Mouse (Mus musculus) lung, embryonic 14.5 days (tissue): ENCODE measurements at regions not wholly inside any gene's neighbourhood (a gene's known extent, or its start where the extent isn't known, plus 50 kb on each side); places are given as distances from the start of the nearest gene placed in this dataset.

Experiments used
- ATAC-seq: fragments of 200-750 bp; cut with Nextera tagmentation; 2 replicates; pipeline ENCODE4 v1.8.0; 2017; ENCODE audit warnings: mild to moderate bottlenecking, moderate TSS enrichment, moderate library complexity; ENCODE audit not compliant: insufficient read depth
- DNase-seq: peaks from one replicate; pipeline ENCODE4 v3.0.0-alpha.2; 2015
- H3K27ac ChIP-seq: fragments of 300-500 bp; sonication (generic); 2 replicates; pipeline ENCODE4 v1.5.1; 2014; ENCODE audit warnings: low read depth, mild to moderate bottlenecking, moderate library complexity
- H3K27me3 ChIP-seq: fragments of 300-500 bp; sonication (generic); 2 replicates; pipeline ENCODE4 v1.6.1; 2014; ENCODE audit warnings: low read length, control low read depth; ENCODE audit not compliant: insufficient read depth
- H3K36me3 ChIP-seq: fragments of 300-500 bp; sonication (generic); 2 replicates; pipeline ENCODE4 v1.6.1; 2014; ENCODE audit warnings: control low read depth; ENCODE audit not compliant: insufficient read depth
- H3K4me1 ChIP-seq: fragments of 300-500 bp; sonication (generic); 2 replicates; pipeline ENCODE4 v1.6.1; 2014; ENCODE audit warnings: antibody characterized with exemption, control low read depth; ENCODE audit not compliant: insufficient read depth
- H3K4me2 ChIP-seq: fragments of 300-500 bp; sonication (generic); 2 replicates; pipeline ENCODE4 v1.6.1; 2014; ENCODE audit warnings: mild to moderate bottlenecking
- H3K4me3 ChIP-seq: fragments of 300-500 bp; sonication (generic); 2 replicates; pipeline ENCODE4 v1.5.1; 2014; ENCODE audit warnings: low read depth, low read length
- H3K9ac ChIP-seq: fragments of 300-500 bp; sonication (generic); 2 replicates; pipeline ENCODE4 v1.6.1; 2014
- H3K9me3 ChIP-seq: fragments of 300-500 bp; sonication (generic); 2 replicates; pipeline ENCODE4 v1.6.1; 2016; ENCODE audit warnings: low read depth, low read length, control low read depth
- CTCF ChIP-seq: IDR thresholded peaks from 2 replicates; pipeline ENCODE4 v1.5.1; 2016; ENCODE audit warnings: antibody characterized with exemption, low read depth
- WGBS: fragments of 180-500 bp; shearing (Covaris S2); extraction: QIAGEN DNeasy Blood & Tissue Kit; methylation state at CpG from one replicate; pipeline ENCODE4 v1.1.7; 2014; 5-methylcytosine and 5-hydroxymethylcytosine counted together

GRCm38 (mm10) chr4:32148597-32148996 lies 90.0 kb upstream of the Bach2 start:
- 86% methylated on average over 2 of the region's 2 CpGs for WGBS
- Histone ChIP-seq H3K27me3 (no peaks in the 10 kb centered on the region), H3K9ac (no peak overlapping the region), H3K4me1 (no peaks in the 10 kb centered on the region), H3K4me3 (no peak overlapping the region), H3K36me3 (no peaks in the 10 kb centered on the region), H3K4me2 (no peak overlapping the region), H3K9me3 (no peaks in the 10 kb centered on the region), H3K27ac (no peak overlapping the region)
- ATAC-seq (no peak), DNase-seq (no peak)
- TF ChIP-seq CTCF = no peak

- Histone ChIP-seq H3K4me2 (no peak overlapping the region), H3K27me3 (no peaks in the 10 kb centered on the region), H3K4me3 (no peak overlapping the region), H3K4me1 (no peaks in the 10 kb centered on the region), H3K9ac (no peak overlapping the region), H3K27ac (no peak overlapping the region), H3K9me3 (no peaks in the 10 kb centered on the region), H3K36me3 (no peaks in the 10 kb centered on the region)
- TF ChIP-seq CTCF = no peak
- DNase-seq = no peak
- WGBS = 67% methylated on average over 7 of the region's 7 CpGs
- ATAC-seq = no peak
Observed at GRCm38 (mm10) chr4:32149171-32149570, 89.4 kb upstream of the Bach2 start.

- Histone ChIP-seq H3K27me3 (no peaks in the 10 kb centered on the region), H3K4me3 (no peak overlapping the region), H3K4me1 (0 out of 2 replicates have a peak, but pooled peaks cover 7% of the 10 kb centered on the region), H3K36me3 (no peaks in the 10 kb centered on the region), H3K9ac (no peak overlapping the region), H3K4me2 (no peak overlapping the region), H3K27ac (no peak overlapping the region), H3K9me3 (no peaks in the 10 kb centered on the region)
- 75% methylated on average over 4 of the region's 4 CpGs for WGBS
- ATAC-seq (peak; percentile 45; the same call in 1 of the 2 replicates), DNase-seq (peak; percentile 71)
- peak; percentile 81 for TF ChIP-seq CTCF
Observed at GRCm38 (mm10) chr4:32153356-32153755, 85.2 kb upstream of the Bach2 start.

GRCm38 (mm10) chr4:32156965-32157364 lies 81.6 kb upstream of the Bach2 start:
- ATAC-seq (no peak), DNase-seq (peak; percentile 34)

GRCm38 (mm10) chr4:32158451-32158850 lies 80.2 kb upstream of the Bach2 start:
- Histone ChIP-seq H3K27me3 (no peaks in the 10 kb centered on the region), H3K4me2 (no peak overlapping the region), H3K9me3 (no peaks in the 10 kb centered on the region), H3K36me3 (no peaks in the 10 kb centered on the region), H3K9ac (no peak overlapping the region), H3K4me3 (no peak overlapping the region), H3K4me1 (peaks cover 7% of the 10 kb centered on the region; the same call in 1 of the 2 replicates), H3K27ac (no peak overlapping the region)
- WGBS = 48% methylated on average over 5 of the region's 5 CpGs
- TF ChIP-seq CTCF = no peak
- ATAC-seq = no peak
- DNase-seq = no peak

More at GRCm38 (mm10) chr4:32156965-32157364, 81.6 kb upstream of the Bach2 start:
- Histone ChIP-seq H3K9me3 (no peaks in the 10 kb centered on the region), H3K4me3 (no peak overlapping the region), H3K9ac (no peak overlapping the region), H3K4me2 (no peak overlapping the region), H3K4me1 (peaks cover 7% of the 10 kb centered on the region; the same call in 1 of the 2 replicates), H3K36me3 (no peaks in the 10 kb centered on the region), H3K27me3 (no peaks in the 10 kb centered on the region), H3K27ac (no peak overlapping the region)
- no peak for TF ChIP-seq CTCF
- 52% methylated on average over 8 of the region's 8 CpGs for WGBS

- Histone ChIP-seq H3K27ac (no peak overlapping the region), H3K9me3 (no peaks in the 10 kb centered on the region), H3K27me3 (no peaks in the 10 kb centered on the region), H3K9ac (no peak overlapping the region), H3K36me3 (no peaks in the 10 kb centered on the region), H3K4me3 (no peak overlapping the region), H3K4me2 (no peak overlapping the region), H3K4me1 (peaks cover 7% of the 10 kb centered on the region; the same call in 1 of the 2 replicates)
- ATAC-seq = no peak
- no peak for TF ChIP-seq CTCF
- DNase-seq = no peak
- WGBS = 46% methylated on average over 4 of the region's 4 CpGs
Observed at GRCm38 (mm10) chr4:32158886-32159285, 79.7 kb upstream of the Bach2 start.

GRCm38 (mm10) chr4:32160815-32161214 lies 77.8 kb upstream of the Bach2 start:
- H3K4me2 ChIP-seq = no peak overlapping the region
- H3K9ac ChIP-seq = no peak overlapping the region
- peaks cover 7% of the 10 kb centered on the region; the same call in 1 of the 2 replicates for H3K4me1 ChIP-seq
- TF ChIP-seq CTCF = no peak
- H3K27ac ChIP-seq = no peak overlapping the region
- H3K36me3 ChIP-seq = no peaks in the 10 kb centered on the region
- 51% methylated on average over 2 of the region's 2 CpGs for WGBS
- H3K9me3 ChIP-seq = no peaks in the 10 kb centered on the region
- no peak overlapping the region for H3K4me3 ChIP-seq
- no peaks in the 10 kb centered on the region for H3K27me3 ChIP-seq
- ATAC-seq (no peak), DNase-seq (no peak)
